Mouse (Mus musculus) layer of hippocampus, adult 9-11 months (tissue): ENCODE results near the gene H2-DMa.
A peak's percentile ranks its signal among the peaks of the same experiment; 100 is the strongest.
"Not testable (repeated sequence)": the region's sequence is repeated elsewhere in the genome, so short reads cannot be mapped to it uniquely, and the experiment has no call there.

Experiments
- DNase-seq: peaks from one replicate; pipeline ENCODE4 v3.0.0; 2022

The H2-DMa gene

DNA sequence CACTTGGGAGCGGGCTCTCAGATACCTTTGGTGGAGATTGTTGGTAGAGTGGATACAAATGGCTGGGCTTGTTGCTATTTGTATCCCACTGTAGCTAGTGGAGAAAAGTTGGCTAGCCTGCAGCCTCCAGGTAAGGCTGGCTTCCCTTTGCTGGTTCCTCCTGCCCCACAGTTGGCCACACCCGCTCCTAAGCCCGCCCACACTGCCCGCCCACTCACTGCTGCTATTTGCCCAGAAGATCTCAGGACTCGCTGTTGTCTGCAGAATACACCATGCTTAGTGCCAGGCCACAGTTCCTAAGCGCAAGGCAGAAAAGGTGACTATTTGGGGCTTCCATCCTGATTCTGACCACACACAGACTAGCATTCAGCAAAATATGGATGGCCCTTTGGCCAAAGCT is 8.1 kb downstream of the H2-DMa start:
- peak; percentile 68 for DNase-seq

DNA sequence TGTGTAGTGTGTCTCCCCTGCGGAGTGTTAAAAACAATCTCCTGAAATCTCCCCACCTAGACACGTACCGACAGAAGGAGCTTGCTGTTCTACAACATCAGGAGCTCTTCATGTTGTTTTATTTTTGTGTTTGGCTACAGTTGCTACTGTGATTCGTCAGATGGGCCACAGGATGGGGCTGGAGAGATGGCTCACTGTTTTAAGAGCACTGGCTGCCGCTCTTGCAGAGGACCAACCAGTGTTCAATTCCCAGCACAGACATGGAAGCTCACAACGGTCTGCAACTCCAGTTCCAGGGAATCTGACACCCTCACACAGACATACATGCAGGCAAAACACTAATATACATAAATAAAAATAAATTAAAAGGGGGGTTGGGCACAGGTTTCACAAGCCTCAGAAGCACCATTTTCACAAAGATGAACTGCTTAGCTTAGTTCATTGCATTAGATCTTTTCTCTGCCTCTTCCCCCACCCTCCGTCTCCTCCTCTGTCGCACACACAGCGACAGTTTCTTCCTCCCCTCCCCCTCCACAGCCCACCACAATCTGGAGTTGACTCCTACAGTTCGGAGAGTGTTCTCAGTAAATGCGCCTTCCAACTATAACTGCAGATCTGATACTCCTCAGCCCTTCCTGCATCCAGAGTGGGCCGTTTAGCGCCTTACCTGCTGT is 9.1 kb downstream of the H2-DMa start:
- peak; percentile 74 for DNase-seq

DNA sequence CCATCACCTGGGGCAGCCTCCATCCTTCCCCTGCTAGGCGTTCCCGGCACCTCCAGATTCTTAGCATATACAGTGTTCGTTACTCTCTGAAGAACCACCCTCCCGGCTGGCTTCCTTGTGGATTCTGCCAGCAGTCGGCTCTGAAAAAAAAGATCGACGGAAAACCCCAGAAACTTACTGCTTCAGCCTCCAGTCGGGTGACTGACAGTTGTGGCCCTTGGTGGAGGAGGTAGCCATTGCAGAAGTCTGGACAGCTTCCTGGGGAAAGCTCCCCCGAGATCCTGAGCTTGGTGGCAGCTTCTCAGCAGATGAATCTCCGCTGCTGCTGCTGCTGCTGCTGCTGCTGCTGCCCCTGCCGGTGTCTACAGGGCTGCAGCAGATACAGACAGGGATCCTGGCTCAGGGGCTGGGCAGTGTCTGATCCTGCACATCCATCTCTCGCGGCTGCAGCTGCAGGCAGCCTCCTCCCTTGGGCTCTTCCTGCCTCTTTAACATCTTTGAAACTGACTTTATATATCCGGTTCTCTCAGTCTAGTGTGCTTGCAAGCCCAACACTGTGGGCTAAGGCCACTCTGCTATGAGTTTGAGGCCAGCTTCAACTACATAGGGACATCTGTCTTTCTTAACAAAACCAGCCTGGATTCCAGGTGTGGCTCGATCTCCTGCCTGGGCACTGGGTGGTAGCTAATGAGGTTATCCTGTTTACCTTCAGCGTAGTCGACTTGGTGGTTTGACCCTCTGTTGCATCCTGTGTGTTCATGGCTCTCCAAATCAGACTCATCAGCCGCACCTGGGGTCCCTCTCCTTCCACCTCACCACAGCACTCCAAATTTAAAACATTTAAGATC is 9.8 kb downstream of the H2-DMa start:
- DNase-seq = peak; percentile 7

DNA sequence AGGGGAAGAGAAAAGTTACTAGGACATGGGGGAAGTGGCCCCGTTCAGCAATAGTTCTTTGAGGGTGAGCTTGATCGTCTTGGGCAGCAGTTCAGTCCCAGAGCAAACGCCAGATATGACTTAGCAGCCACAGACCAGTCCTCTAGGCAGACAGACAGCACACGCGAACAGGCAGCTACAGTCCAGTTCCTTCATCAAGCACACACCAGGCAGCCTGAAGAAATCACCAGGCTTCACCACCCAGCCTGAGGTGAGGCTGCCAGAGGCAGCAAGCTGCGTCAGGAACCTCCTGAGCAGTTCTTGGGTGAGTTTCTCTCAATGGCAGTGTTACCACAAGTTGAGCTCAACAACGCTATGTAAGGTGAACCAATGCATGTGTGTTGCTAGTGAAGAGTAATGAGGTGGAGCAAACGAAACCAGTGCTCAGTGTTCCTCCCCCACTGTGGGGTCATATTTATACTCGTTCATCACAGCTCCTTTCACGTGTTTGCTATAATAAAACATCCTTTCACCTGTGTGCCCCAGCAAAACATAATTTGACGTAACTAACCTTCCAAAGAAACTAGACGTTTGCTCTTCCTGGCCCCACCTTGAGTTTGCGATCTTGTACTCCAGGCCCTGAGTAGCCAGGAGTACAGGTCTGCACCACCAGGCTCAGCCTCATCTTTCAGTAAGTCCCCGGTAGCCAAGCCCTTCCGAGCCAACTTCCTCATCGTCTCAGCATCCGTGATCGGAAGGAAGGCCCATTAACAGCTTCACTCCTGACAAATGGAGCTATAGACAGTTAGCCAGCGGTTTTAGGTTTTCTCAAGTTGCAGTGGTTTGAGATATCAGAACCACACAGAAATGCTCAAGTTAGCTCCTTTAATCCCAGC is 11.0 kb downstream of the H2-DMa start:
- DNase-seq = peak; percentile 2

DNA sequence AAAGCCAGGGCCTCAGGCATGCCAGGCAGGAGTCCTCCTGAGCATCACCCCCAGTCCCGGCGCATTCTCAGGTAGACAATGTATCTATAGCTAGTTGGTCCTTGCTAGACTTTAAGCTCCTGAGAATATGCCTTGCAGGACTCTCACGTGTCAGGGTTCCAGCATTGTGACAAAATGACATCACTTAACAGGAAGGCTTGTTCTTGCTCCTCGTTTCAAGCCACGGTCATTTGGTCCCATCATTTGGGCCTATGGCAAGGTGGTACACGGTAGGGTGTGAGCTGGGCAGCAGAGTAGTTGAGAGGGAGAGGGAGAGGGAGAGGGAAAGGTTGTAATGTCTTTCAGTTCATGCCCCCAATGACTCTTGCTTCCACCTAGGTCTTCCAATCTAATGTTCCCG is 12.6 kb downstream of the H2-DMa start:
- DNase-seq = peak; percentile 2

DNA sequence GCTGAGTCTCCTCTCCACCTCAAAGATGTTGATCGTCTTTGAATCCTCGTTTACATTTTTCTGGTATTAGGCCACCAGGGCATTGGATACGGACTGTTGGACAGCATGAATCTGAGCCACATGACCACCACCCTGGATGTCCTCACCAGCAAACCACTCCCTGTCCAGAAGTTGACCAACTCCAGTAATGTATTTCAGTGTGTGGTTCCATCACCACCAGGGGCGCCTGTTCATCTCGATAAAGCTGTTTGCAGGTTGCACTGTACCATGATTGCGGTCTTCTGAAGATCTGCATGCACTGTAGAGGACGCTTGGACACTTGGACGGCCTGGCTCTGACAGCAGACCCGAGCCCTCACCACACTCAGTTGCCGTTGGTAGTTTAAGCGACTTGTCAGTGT is 13.9 kb downstream of the H2-DMa start:
- DNase-seq = peak; percentile 14

DNA sequence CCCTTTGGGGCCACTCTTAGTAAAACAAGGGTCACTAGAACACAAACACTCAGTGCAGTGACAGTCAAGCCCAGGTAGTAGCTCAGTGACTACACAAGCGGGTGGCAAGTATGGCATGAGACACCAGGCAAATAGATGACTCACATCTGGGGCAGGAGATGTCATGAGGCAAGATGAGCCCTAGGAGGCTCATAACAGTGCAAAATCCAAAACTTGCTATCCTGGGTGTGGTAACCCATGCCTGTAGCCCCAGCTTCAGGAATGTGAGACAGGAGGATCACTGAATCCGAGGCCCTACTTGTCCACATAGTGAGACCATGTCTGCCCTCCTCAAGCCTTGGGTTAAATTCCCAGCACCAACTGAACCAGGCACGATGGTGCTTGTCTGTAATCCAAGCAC is 15.1 kb downstream of the H2-DMa start:
- DNase-seq = no peak

DNA sequence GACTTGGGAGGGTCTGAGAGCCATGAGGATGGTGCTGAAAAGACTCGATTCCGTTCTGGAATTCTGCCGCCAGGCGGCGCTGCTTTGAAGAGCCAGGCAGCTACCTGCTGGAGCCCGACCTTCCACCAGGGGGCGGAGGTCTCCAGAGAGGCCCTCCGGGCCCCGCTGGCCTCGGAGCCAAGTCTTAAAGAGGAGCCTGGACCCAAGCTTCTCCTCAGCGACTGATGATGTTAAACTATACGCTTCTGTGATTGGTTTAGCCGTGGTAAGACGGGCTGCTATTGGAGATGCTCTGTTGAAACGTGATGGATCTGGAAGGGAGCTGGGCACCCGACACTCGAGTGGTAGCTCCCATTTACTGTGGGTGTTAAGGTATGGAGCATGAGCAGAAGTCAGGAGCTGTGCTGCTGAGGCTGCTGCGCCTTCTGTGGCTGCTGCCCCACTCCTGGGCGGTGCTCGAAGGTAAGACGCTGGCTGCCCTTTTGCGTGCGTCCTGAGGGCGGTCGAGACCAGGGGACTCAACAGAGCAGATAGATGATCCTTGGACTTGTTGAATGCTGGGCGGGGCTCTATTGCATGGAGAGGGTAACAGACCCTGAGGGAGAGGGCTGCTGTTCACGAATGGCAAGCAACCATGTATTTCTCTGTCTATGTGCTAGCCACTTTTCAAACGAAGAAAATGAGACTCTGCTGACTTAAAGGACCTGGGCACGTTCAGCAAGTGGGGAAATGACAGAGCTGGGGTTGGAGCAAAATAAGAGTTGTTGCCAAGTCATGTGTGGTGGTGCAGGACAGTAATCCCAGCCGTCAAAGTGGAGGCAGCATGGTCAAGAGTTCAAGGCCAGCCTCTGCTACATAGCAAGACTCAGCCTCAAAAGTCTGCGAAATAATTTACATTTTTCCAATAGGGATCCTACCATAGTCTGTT is 16.2 kb downstream of the H2-DMa start:
- peak; percentile 99 for DNase-seq

DNA sequence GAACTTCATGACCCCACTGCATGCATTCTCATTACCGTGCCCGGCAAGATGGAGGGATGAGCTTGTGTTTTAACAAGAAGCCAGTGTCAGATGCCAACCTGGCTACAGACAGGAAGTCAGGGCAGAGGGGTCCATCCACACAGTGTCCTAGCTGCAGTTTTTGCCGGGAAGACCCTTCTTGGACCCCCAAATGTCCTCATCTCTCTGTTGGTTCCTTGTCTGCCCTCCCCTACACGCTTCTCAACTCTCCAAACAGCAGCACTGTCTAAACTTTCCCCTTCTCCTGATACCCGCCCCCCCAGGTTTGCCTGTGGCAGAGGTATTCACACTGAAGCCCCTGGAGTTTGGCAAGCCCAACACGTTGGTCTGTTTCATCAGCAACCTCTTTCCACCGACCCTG is 18.3 kb downstream of the H2-DMa start:
- DNase-seq = no peak

DNA sequence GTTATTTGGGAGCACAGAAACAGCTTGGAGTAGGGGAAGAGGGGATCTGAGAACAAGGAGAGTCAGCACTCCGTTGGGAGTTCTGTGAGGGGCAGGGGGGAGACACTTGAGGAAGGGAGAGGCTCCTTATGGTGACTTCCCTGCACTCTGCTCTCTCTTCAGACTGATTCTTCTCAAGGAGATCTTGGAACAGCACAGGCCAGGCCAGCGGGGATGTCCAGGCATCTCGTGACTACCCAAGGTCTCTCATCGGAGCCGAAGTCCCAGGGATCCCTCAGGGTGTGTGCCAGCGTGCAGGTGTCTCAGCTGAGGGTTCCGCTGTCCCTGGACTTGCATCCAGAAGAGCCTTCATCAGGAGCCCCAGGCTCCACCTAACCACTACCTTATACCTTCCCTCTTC is 19.3 kb downstream of the H2-DMa start:
- no peak for DNase-seq

DNA sequence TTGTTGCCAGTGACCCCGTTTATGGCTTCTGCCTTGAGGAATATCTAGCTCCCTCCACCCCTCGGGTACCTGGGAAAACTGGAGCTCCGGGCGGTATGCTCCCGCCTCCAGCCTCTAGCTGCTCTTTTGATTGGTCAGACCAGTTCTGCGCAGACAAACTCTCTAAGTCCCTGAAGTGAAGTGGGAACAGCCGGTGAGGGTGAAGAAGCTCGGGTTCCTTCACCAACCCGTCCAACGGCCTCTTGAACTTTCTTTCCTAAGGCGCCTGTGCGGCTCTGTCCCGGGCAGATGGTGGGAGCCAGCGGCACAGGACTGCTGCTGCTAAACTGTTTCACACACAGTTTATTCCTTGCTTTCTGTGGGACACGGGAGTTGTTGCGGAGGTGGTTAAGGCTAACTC is 20.1 kb downstream of the H2-DMa start:
- DNase-seq = no peak

DNA sequence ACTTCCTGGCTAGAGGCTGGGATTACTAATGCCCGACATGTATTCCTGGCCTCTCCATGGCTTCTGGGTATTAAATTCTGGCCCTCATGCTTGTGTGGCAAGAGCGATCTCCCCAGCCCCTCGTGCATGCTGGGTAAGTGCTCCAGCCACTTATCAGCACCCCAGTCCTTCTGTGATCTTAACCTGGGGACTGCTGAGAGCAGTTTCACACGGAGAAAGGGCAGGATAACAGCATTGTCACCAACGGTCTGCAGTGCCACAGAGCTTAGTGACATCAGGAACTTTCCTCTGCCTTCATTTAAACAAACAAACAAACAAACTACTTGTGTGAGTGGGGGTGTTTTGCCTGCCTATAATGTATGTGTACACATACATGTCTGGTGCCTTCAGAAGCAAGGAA is 20.9 kb downstream of the H2-DMa start:
- no peak for DNase-seq

DNA sequence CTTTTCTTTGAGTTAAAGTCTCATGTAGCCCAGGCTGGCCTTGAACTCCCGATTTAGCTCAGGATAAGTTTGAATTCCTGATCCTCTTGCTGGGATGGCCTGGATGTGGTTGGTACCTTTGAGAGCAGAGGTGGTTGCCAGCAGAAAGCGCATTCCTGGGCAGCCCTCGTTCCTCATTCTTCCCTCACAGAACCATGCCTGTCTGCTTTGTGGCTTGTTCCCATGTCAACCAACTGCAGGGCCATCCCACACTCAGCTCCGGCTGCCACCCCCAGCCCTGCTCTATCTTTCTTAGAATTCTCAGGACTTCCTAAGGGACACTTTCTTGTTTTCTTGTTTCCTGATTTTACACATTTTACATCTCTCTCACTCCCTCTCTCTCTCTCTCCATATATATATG is 22.1 kb downstream of the H2-DMa start:
- DNase-seq = peak; percentile 66

DNA sequence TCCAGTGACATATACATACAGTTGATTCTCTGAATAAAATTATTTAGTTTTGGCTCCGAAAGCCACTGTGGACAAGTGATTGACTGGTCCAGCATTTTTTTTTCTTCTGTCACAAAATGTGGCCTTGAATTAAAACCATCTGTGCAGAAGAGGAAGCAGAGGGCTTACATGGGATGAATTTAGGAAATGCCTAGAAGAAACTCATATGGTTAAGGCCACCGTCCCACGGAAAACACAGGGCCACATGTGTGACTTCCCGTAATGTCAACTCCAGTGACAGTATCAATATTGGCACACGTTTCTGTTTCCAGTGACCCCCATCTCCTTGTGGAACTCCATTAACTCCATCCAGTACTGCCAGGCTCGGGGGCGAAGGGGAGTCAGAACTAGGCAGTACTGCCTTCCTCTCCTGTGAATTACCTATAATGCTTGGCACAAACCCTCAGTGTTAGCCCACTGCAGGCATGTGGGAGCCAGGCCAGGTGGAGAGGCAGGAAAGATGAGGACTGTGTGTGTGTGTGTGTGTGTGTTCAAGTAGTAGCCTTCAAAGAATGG is 23.2 kb downstream of the H2-DMa start:
- no peak for DNase-seq

DNA sequence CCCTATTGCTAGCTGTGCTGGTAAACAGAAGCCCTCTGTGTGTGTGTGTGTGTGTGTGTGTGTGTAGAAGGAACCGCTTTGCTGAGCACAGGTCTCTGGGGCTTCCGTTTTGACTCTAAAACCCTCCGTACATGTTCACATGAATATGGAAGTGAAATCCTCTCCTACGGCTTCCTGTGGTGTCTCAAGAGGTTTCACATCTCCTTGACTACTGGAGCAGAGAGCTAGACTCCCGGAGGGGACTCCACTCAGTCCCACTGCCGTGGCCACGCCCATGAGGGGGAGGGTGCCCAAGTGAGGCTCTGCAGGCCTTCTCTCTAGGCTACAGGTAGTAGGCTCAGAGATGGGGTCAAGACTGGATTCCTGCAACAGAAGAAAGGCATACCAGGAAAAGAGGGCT is 23.7 kb downstream of the H2-DMa start, which contains the start of gene H2-DMb2:
Gene H2-DMb2 (plus strand): TSS at position 275 of the 400 bp plus-strand sequence.
- DNase-seq = peak; percentile 83

DNA sequence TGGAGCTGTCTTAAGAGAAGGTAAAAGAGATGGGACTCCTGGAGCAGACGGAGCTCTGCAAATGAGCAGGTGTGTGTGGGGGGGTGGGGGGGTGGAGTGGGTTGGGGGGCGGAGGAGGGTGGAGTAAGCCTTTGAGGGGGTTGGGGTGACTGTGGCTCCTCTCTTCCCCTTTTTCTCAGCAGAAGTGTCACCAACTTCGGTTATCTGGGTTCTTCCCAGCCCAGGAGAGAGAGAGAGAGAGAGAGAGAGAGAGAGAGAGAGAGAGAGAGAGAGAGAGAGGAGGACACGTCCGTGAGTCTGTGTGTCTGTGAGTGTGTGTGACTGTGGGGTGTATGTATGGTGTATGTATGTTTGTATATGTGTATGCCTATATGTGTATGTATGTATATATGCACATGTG is 24.1 kb downstream of the H2-DMa start:
- DNase-seq = no peak

DNA sequence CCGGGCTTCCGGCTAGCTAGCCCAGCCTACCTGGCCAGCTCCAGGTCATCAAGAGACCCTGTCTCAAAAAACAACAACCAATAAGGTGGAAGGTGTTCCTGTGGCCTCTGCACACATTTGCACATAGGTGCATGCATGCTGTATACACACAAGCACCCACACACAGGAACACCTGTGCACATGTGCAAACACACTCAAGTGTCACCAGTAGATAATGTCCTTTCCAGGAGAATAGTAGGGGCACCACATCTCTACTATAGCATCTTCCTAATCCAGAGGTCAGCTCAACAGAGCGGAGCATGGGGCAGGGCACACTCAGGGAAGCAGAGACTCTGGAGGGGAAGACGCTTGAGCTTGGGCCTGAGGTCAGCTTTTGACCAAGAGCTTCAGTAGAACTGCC is 24.9 kb downstream of the H2-DMa start:
- not testable (repeated sequence) for DNase-seq

DNA sequence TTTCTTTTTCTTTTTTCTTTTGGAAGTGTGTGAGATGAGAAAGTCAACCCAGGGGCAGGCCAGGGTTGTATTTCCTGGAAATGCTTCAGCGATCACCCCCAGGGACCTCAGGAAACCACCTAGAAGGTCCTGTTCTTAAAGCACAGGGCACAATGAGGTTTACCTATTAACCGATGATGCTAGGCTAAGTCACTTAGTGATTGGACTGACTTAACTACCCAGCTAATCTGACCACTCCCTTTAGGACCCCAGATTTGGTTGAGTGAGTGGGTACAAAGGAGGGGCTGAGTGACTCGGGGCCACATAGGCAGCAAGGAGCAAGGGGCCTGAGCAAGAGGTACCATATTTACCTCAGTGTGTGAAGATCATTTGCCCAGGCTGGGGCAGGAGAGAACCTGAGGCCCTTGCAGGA is 25.6 kb downstream of the H2-DMa start:
- no peak for DNase-seq

DNA sequence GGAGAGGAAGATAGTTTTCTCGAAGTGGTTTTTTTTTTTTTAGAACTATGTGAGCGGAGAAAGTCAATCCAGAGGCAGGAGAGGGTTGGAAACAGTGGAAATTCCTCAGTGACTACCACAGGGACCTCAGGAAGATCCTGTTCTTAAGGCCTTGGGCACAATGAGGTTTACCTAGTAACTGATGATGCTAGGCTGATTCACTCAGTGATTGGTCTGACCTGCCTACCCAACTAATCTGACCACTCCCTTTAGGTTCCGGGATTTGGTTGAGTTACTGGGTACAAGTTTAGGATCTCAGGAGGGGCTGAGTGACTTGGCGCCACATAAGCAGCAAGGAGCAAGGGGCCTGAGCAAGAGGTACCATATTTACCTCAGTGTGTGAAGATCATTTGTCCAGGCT is 33.6 kb downstream of the H2-DMa start, which contains the start of gene H2-DMb1:
Gene H2-DMb1 (plus strand): TSS at position 150 of the 400 bp plus-strand sequence.
- DNase-seq = peak; percentile 75

DNA sequence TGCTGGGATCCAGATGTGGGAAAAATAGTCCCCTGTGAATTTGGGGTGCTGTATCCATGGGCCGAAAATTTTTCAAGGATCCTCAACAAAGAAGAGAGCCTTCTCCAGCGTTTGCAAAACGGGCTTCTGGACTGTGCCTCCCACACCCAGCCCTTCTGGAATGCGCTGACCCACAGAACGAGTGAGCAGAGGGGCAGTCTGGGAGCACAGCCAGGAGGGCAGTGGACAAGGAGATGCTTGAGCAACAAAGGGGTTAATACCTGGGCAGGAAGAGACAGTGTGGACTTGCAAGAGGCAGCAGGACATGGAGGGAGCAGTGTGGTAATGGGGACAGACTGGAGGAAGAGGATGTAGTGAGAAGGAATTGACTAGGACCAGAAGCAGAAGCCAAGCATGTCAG is 36.2 kb downstream of the H2-DMa start:
- no peak for DNase-seq

DNA sequence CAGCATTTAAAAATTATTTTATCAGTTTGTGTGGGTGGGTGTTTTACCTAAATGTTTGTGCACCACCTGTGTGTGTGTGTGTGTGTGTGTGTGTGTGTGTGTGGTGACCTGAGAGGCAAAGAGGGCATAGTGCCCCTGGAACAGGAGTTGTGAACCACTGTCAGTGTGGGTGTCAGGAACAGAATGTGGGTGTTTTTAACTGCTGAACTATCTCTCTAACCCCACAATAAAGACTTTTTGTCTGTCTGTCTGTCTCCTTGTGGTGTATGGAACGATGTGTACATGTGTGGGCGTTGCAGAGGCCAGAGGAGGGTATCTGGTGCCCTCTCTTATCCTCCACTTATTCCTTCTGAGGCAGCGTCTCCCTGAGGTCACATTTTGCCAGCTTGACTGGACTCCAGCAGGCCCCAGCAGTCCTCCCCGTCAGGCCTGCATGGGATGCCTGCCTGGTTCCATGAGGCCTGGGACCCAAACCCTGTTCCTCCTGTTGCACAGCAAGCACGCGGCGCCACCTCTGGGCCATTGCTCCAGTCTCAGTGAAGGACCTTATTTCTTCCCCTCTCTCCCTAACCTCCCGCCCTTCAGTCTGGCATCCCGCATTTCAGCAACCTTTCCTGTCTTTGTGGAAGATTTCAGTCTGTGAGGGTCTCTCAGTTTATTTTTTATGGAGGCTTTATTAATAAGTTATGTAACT is 45.0 kb downstream of the H2-DMa start:
- no peak for DNase-seq
